Mouse (Mus musculus) E14TG2a.4 (cell line): ENCODE measurements around the gene Pofut1.

Experiments
- CTCF ChIP-seq: conservative IDR thresholded peaks from 2 replicates; pipeline ENCODE4 v1.5.1; 2014; ENCODE audit warnings: low read length
- NANOG ChIP-seq: IDR thresholded peaks from 2 replicates; pipeline ENCODE4 v1.6.1; 2014; ENCODE audit warnings: borderline replicate concordance, low read length, mixed read lengths
- POU5F1 ChIP-seq: IDR thresholded peaks from 2 replicates; pipeline ENCODE4 v1.6.1; 2014; ENCODE audit warnings: low read length, borderline replicate concordance

DNA sequence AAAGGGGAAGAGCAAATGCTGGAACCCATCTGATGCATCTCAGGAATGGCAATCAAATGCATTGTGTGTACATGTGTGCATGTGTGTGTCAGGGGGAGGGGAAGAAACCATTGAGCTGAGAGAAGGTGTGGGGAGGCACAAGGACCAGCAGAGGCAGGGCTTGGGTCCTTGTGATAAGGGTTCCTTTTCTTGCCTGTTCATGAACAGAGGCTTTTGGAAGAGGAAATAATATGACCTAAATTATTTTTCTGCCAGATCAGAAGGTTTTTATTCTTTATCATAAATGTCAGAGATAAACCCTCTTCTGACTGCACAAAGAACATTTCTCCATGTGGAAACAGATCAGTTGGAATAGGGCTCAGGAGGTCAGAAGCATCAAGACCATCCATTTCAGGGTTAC lies 19.2 kb upstream of the Pofut1 start:
- TF ChIP-seq CTCF (no peak), NANOG (no peak), POU5F1 (no peak)
